Mouse (Mus musculus) liver, postnatal 0 days (tissue): Measurements from ENCODE around the gene Cep350. TPM values are rescaled to one million over a fixed set of nuclear protein-coding genes. Genes with fewer than 3 reads are reported as not detected.
A peak's percentile ranks its signal among the peaks of the same experiment; 100 is the strongest.

Experiments
- ATAC-seq: fragments of 200-750 bp; cut with Nextera tagmentation; 2 replicates; pipeline ENCODE4 v1.8.0; 2017; ENCODE audit warnings: mild to moderate bottlenecking, moderate library complexity
- DNase-seq: peaks from one replicate; pipeline ENCODE4 v3.0.0-alpha.2; 2016
- H3K27ac ChIP-seq: fragments of 300-500 bp; sonication (generic); 2 replicates; pipeline ENCODE4 v1.5.1; 2014; ENCODE audit warnings: antibody characterized with exemption, moderate library complexity, mild to moderate bottlenecking, low read depth
- H3K27me3 ChIP-seq: fragments of 300-500 bp; sonication (generic); 2 replicates; pipeline ENCODE4 v1.6.1; 2014; ENCODE audit warnings: low read length, control low read depth, mixed read lengths; ENCODE audit not compliant: insufficient read depth
- H3K36me3 ChIP-seq: fragments of 300-500 bp; sonication (generic); replicated peaks from 2 replicates; pipeline ENCODE4 v1.6.1; 2014; ENCODE audit warnings: mild to moderate bottlenecking, control low read depth, low read length, moderate library complexity, mixed read lengths; ENCODE audit not compliant: insufficient read depth
- H3K4me1 ChIP-seq: fragments of 300-500 bp; sonication (generic); 2 replicates; pipeline ENCODE4 v1.6.1; 2014; ENCODE audit warnings: antibody characterized with exemption, mild to moderate bottlenecking, control low read depth; ENCODE audit not compliant: insufficient read depth
- H3K4me2 ChIP-seq: fragments of 300-500 bp; sonication (generic); 2 replicates; pipeline ENCODE4 v1.6.1; 2014; ENCODE audit warnings: low read depth, mild to moderate bottlenecking, low read length, moderate library complexity, mixed read lengths
- H3K4me3 ChIP-seq: fragments of 300-500 bp; sonication (generic); 2 replicates; pipeline ENCODE4 v1.5.1; 2014; ENCODE audit warnings: low read depth, low read length
- H3K9ac ChIP-seq: fragments of 300-500 bp; sonication (generic); replicated peaks from 2 replicates; pipeline ENCODE4 v1.6.1; 2014; ENCODE audit warnings: mild to moderate bottlenecking, moderate library complexity
- H3K9me3 ChIP-seq: fragments of 300-500 bp; sonication (generic); 2 replicates; pipeline ENCODE4 v1.6.1; 2016; ENCODE audit warnings: mild to moderate bottlenecking, control low read depth, low read length, mixed read lengths
- CTCF ChIP-seq: sonication (generic); IDR thresholded peaks from 2 replicates; pipeline ENCODE4 v1.5.1; 2016; ENCODE audit warnings: antibody characterized with exemption, low read depth
- EP300 ChIP-seq: IDR thresholded peaks from 2 replicates; pipeline ENCODE4 v1.6.1; 2016; ENCODE audit warnings: antibody characterized with exemption, low read depth, mild to moderate bottlenecking
- WGBS: fragments of 180-500 bp; shearing (Covaris S2); extraction: QIAGEN DNeasy Blood & Tissue Kit; methylation state at CpG from one replicate; pipeline ENCODE4 v1.1.7; 2014; ENCODE audit not compliant: insufficient replicate concordance; 5-methylcytosine and 5-hydroxymethylcytosine counted together
- polyA plus RNA-seq: library from polyadenylated mRNA; unstranded; fragments of >200 nt; fragmentation: Nextera tagmentation; extraction: Ambion mirVana; gene quantifications from 2 replicates; pipeline ENCODE4 v1.2.1, GENCODE M21; 2015

Cep350 gene
- polyA plus RNA-seq, 1 experiment from 2014 or later, result 5.7 TPM

DNA sequence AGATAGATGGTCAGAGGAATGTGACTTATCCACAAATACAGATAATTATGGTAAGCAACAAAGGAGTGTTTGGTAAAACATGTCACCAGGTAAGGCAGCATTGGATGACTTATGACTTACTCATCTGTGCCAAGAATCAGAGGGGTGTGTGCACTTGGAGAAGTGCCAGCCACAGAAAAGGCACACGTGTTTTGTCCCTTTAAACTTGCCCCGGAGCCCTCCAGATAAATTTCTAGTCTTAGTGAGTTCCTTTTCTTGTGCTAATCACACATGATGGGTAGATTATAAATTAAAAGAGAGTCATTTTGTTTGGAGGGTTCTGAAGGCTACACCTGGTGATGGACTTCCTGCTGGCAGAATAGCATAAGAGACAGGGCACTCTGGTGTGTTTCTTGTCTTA is 156.9 kb downstream of the Cep350 start:
- Histone ChIP-seq H3K27ac (no peak overlapping the region), H3K36me3 (no peaks in the 10 kb centered on the region), H3K9me3 (no peaks in the 10 kb centered on the region), H3K4me1 (peaks cover 20% of the 10 kb centered on the region), H3K4me3 (no peak overlapping the region), H3K9ac (no peak overlapping the region), H3K4me2 (no peak overlapping the region), H3K27me3 (no peaks in the 10 kb centered on the region)
- ATAC-seq (no peak), DNase-seq (no peak)
- WGBS, result 33% methylated on average over 2 of the region's 2 CpGs
- TF ChIP-seq EP300 (no peak), CTCF (no peak)

DNA sequence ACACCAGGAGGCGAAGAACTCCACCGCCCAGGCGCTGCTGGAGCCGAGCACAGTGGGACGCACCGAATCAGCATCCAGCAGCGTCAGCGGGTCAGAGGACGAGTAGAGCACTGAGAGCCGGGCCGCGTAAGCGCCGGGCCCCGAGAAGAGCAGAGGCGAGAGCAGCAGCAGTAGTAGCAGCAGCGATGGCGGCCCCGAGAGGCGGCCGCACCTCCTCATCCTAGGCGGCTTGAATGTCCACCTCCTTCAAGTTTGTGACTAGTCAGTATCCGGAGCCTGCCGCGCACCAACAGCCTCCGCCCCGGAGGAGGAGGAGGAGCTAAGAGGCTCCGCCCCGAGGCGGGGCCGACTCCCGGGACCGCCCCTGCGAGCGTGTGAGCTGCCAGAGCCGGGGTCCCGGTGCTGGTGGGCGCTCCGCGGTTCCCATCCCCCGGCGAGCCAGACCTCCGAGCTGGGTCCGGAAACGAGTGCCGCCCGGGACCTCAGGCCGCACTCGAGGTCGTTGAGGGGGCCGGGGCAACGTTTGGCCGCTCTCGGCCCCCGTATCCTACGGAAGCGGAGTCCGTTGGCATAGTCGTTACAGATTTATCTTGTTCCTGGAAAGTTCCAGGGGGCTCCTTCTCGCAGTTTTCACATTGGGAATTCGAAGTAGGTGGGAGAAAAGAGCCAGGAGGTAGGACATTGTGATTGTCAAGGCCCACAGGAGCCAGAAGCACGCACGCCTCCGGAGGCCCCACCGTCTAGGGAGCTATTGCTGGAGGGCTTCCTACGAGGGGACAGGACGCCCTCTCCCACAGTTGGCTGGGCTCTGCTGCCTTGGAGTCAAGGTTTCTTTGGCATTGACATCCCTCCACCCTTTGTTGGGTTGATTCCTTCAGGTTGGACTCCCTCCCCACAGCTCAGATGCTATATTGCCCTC is 160.2 kb downstream of the Cep350 start, which contains the start of gene Qsox1:
Qsox1 (minus strand) TSS at position 309 of the 919 bp plus-strand sequence.
- under 1% methylated on average over 66 of the region's 67 CpGs for WGBS
- no peak for TF ChIP-seq CTCF
- TF ChIP-seq EP300, result no peak
- Histone ChIP-seq H3K4me3 (peak within 1 kb of the TSS; percentile 80), H3K36me3 (no peaks in the 10 kb centered on the region), H3K27me3 (no peaks in the 10 kb centered on the region), H3K9me3 (no peaks in the 10 kb centered on the region), H3K9ac (peak within 1 kb of the TSS; percentile 84), H3K27ac (peak within 1 kb of the TSS; percentile 85), H3K4me2 (peak within 1 kb of the TSS; percentile 80), H3K4me1 (peaks cover 36% of the 10 kb centered on the region)
- peak; percentile 96 for DNase-seq
- peak; percentile 87 for ATAC-seq

DNA sequence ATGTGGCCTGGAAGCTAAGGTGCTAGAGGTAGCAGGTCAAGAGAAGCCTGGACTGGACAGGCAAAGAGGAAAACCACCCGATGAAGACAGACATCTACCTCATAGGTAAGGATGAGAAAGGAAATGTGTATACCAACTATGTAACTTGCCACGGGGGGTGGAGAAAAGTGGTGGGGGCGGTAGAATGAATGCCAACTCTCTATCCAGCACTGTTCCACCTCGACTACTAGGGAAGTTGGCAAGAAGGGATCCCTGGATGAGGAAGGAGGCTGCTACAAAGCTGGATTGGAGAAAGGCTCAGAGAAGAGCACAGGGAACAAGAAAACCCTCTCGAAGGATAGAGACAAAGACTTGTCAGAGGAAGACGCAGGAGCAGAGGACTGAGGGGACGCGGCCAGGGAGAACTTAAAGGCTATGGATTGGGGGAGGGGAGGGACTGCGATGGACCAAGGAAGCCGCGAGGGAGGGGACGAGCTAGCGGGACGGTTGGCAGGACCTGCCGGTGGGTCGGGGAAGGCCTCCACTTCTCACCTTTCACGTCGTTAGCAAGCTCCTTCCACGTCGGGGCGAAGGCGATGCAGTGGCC is 161.0 kb downstream of the Cep350 start:
- Histone ChIP-seq H3K4me1 (peaks cover 40% of the 10 kb centered on the region), H3K27ac (peak overlapping the region; percentile 85), H3K9me3 (no peaks in the 10 kb centered on the region), H3K27me3 (no peaks in the 10 kb centered on the region), H3K4me2 (peak overlapping the region; percentile 80), H3K9ac (peak overlapping the region; percentile 84), H3K36me3 (no peaks in the 10 kb centered on the region; the same call in 1 of the 2 replicates), H3K4me3 (peak overlapping the region; percentile 80)
- ATAC-seq (peak; percentile 11; the same call in 1 of the 2 replicates), DNase-seq (no peak)
- no peak for TF ChIP-seq CTCF
- WGBS, result 2% methylated on average over 22 of the region's 22 CpGs

DNA sequence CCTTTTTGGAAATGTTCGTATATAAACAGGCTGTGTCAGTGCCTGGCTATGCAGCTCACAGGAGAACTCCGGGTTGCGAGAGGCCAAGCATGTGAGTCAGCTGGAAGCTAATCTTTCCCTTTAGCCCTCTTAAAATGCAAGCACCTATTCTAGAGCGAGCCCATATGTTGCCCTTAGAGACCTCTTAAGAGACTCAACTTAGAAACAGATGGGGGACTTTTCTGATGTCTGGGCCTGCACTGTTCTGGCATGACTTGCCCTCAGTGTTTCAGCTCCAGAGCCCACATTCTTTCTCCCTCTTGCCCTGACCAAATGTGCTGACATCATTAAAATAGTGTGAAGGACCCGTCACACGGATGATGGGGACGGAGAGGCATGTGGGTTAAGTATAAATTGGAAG is 162.4 kb downstream of the Cep350 start:
- Histone ChIP-seq H3K9ac (peak overlapping the region; percentile 84), H3K27ac (peak overlapping the region; percentile 85), H3K9me3 (no peaks in the 10 kb centered on the region), H3K4me1 (peaks cover 49% of the 10 kb centered on the region), H3K27me3 (no peaks in the 10 kb centered on the region), H3K36me3 (peaks cover 4% of the 10 kb centered on the region; the same call in 1 of the 2 replicates), H3K4me3 (peak overlapping the region; percentile 80), H3K4me2 (peak overlapping the region; percentile 80)
- DNase-seq (no peak), ATAC-seq (no peak)
- 61% methylated on average over 7 of the region's 7 CpGs for WGBS
- TF ChIP-seq EP300 (no peak), CTCF (no peak)

DNA sequence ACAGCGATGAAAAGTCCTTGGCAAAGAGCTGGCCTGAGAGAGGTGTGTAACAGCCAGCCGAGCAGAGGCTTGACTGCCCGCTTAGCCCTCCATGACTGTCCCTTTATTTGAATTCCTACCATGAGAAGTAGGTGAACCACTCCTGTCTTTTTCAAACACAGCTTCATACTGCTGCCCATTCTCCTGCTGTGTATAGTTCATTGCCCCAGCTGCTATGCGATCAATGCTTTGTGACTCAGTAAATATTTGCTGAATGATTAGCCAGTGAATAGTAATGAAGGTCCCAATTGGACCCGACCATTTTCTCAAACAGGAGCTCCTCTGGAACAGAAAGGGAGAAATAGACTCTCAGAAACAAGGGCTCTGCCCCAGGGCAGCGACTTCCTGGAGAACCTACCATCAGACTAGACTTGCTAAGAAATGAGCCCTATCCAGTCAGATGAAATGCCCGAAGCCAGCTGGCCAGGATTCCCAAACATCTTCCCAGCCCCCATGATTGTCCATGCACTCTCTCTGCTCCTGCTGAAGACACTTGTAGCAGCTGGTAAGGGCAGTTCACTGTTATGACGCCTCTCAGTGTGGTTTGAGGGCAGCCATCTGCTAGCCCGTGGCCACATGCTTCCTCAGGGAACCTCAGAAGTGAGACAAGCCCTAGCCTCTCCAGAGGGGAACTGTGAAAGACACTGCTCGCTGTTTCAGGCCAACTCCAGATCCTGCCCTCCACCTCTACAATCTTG is 163.2 kb downstream of the Cep350 start:
- H3K27me3 ChIP-seq, result no peaks in the 10 kb centered on the region
- H3K9me3 ChIP-seq, result no peaks in the 10 kb centered on the region
- TF ChIP-seq CTCF (no peak), EP300 (peak; percentile 24; the same call in 1 of the 2 replicates)
- peaks cover 52% of the 10 kb centered on the region for H3K4me1 ChIP-seq
- H3K9ac ChIP-seq, result peak overlapping the region; percentile 84
- WGBS, result 42% methylated on average over 10 of the region's 10 CpGs
- H3K4me2 ChIP-seq, result peak overlapping the region; percentile 80
- peak; percentile 60 for ATAC-seq
- H3K27ac ChIP-seq, result peak overlapping the region; percentile 85
- H3K36me3 ChIP-seq, result peaks cover 4% of the 10 kb centered on the region; the same call in 1 of the 2 replicates
- DNase-seq, result peak; percentile 48
- peak overlapping the region; percentile 80 for H3K4me3 ChIP-seq
